Mouse (Mus musculus): ENCODE measurements at regions not wholly inside any gene's neighbourhood (a gene's known extent, or its start where the extent isn't known, plus 50 kb on each side); places are given as distances from the start of the nearest gene placed in this dataset.

DNA sequence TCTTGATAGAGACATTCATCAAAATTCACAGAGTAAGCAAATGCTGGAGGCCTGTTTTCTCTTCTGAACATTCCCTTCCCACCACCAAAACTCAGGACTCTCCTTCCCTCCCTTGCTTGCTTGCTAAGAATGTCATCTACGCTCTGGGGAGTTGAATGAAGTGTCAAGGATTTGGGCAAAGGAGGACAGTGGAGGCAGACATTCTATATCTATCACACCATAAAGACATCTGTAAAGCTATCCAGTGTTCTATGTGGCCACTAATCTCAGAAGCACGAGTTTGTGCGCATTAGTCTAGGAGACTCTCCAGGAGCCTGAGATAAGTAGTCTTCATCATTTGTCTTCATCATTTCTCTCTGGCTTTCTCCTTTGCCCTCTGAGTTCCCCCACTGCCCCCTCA, 94.1 kb upstream of the Dapk1 start:
- Histone ChIP-seq H3K4me2 (replicated peaks; ENCODE audit: low read depth) (no peak overlapping the region), H3K27me3 (replicated peaks; ENCODE audit: control insufficient read depth, insufficient read depth, low read length) (no peaks in the 10 kb centered on the region), H3K9me3 (ENCODE audit: control insufficient read depth) (no peaks in the 10 kb centered on the region), H3K4me1 (replicated peaks; ENCODE audit: control insufficient read depth, insufficient read depth, low read length) (no peaks in the 10 kb centered on the region), H3K4me3 (ENCODE audit: low read depth, low read length) (no peak overlapping the region), H3K9ac (ENCODE audit: low read depth, low read length) (no peak overlapping the region), H3K36me3 (ENCODE audit: control insufficient read depth, insufficient read depth) (no peaks in the 10 kb centered on the region), H3K27ac (ENCODE audit: low read depth, low read length) (no peak overlapping the region)
- WGBS: 54% methylated on average over 3 of the region's 3 CpGs
- no peak for ATAC-seq
- TF ChIP-seq CTCF (IDR thresholded peaks at IDR 0.05; ENCODE audit: low read depth): no peak

DNA sequence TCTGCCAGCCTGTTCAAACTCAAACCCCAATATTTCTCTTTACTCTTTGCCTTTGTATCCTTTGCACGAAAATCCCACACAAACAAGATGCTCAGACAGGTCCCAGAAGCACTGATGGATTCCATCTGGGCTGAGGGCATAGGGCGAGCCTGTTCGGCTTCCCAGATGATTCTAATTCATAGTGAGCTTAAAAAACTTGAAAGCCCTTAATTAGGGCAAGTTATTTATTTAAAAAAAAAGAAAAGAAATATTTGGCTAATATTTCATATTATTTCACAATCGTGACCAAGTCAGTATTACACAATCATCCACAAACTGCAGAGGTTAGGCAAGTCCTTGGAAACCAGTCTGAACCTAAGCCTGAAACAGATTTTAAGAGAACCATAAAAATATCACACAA, 93.7 kb upstream of the Dapk1 start:
- H3K4me2 ChIP-seq (replicated peaks; ENCODE audit: low read depth): no peak overlapping the region
- no peak overlapping the region for H3K27ac ChIP-seq (ENCODE audit: low read depth, low read length)
- no peak overlapping the region for H3K4me3 ChIP-seq (ENCODE audit: low read depth, low read length)
- 54% methylated on average over 4 of the region's 4 CpGs for WGBS
- H3K36me3 ChIP-seq (ENCODE audit: control insufficient read depth, insufficient read depth): no peaks in the 10 kb centered on the region
- no peaks in the 10 kb centered on the region for H3K27me3 ChIP-seq (replicated peaks; ENCODE audit: control insufficient read depth, insufficient read depth, low read length)
- no peak overlapping the region for H3K9ac ChIP-seq (ENCODE audit: low read depth, low read length)
- H3K4me1 ChIP-seq (replicated peaks; ENCODE audit: control insufficient read depth, insufficient read depth, low read length): no peaks in the 10 kb centered on the region
- no peak for TF ChIP-seq CTCF (IDR thresholded peaks at IDR 0.05; ENCODE audit: low read depth)
- ATAC-seq: no peak
- H3K9me3 ChIP-seq (ENCODE audit: control insufficient read depth): no peaks in the 10 kb centered on the region

DNA sequence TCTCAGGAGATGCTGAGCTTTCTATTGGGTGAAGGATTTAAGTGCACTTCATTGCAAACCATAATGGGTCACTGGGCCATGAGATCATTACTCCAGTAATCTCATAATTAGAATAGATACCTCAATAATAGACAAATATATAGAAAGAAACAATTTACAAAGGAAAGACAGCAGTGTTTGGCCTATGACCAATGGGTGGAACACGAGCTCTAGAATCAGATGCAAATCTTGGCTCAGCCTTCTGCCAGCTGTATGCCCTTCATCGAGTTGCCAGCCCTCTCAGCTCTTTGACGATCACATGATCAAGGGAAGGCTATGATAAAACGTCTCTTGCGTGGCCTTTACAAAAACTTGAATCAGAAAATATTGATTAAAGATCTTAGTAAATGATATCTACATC, 92.9 kb upstream of the Dapk1 start:
- Histone ChIP-seq H3K27ac (ENCODE audit: low read depth, low read length) (no peak overlapping the region), H3K4me2 (replicated peaks; ENCODE audit: low read depth) (no peak overlapping the region), H3K9me3 (ENCODE audit: control insufficient read depth) (no peaks in the 10 kb centered on the region), H3K27me3 (replicated peaks; ENCODE audit: control insufficient read depth, insufficient read depth, low read length) (no peaks in the 10 kb centered on the region), H3K36me3 (ENCODE audit: control insufficient read depth, insufficient read depth) (no peaks in the 10 kb centered on the region), H3K4me1 (replicated peaks; ENCODE audit: control insufficient read depth, insufficient read depth, low read length) (no peaks in the 10 kb centered on the region), H3K4me3 (ENCODE audit: low read depth, low read length) (no peak overlapping the region), H3K9ac (ENCODE audit: low read depth, low read length) (no peak overlapping the region)
- WGBS: 73% methylated on average over 5 of the region's 5 CpGs
- ATAC-seq: no peak
- TF ChIP-seq CTCF (IDR thresholded peaks at IDR 0.05; ENCODE audit: low read depth): no peak

DNA sequence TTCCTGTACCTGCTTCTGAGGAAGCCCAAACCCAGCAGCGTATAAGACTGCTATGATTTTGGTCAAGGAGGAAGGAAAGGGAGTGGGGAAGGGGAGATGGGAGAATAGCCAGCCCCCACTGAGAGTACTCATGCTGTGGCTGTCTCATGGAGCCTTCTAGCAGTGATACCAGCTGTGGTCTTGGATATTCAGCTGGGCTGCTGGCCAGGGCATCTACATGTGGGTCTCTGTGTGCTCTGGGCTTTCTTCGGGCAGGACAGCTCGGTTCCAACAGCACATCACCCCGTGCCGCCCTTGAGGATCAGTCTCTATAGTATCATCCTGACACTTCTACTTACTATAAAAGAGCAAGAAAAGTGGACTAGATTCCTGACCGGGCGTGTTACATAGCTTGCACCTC, 90.6 kb upstream of the Dapk1 start:
- H3K4me1 ChIP-seq (replicated peaks; ENCODE audit: control insufficient read depth, insufficient read depth, low read length): no peaks in the 10 kb centered on the region
- H3K4me3 ChIP-seq (ENCODE audit: low read depth, low read length): no peak overlapping the region
- no peaks in the 10 kb centered on the region for H3K36me3 ChIP-seq (ENCODE audit: control insufficient read depth, insufficient read depth)
- ATAC-seq: no peak
- no peak overlapping the region for H3K9ac ChIP-seq (ENCODE audit: low read depth, low read length)
- H3K4me2 ChIP-seq (replicated peaks; ENCODE audit: low read depth): no peak overlapping the region
- no peak for TF ChIP-seq CTCF (IDR thresholded peaks at IDR 0.05; ENCODE audit: low read depth)
- WGBS: 95% methylated on average over 7 of the region's 7 CpGs
- no peaks in the 10 kb centered on the region for H3K27me3 ChIP-seq (replicated peaks; ENCODE audit: control insufficient read depth, insufficient read depth, low read length)
- no peaks in the 10 kb centered on the region for H3K9me3 ChIP-seq (ENCODE audit: control insufficient read depth)
- H3K27ac ChIP-seq (ENCODE audit: low read depth, low read length): no peak overlapping the region

DNA sequence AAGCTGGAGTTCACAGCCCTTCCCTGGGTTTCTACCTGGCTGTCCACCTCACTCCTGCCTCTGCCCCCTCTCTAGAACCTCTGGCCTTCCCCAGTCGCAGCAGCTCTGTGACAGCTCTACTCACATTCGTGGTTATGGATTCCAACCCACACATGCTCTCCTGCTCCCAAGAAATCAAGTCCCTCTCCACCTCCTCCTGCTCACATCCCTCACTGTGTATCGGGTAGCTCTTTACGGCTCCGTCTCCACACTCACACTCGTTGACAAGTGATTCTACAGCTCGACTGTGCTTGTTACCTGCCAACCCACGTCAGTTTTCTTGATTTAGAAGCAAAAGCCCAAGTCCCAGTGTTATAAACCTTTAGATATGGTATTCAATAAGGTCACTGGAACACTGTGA, 90.1 kb upstream of the Dapk1 start:
- 80% methylated on average over 8 of the region's 8 CpGs for WGBS
- Histone ChIP-seq H3K4me3 (ENCODE audit: low read depth, low read length) (no peak overlapping the region), H3K4me2 (replicated peaks; ENCODE audit: low read depth) (no peak overlapping the region), H3K4me1 (replicated peaks; ENCODE audit: control insufficient read depth, insufficient read depth, low read length) (no peaks in the 10 kb centered on the region), H3K9me3 (ENCODE audit: control insufficient read depth) (no peaks in the 10 kb centered on the region), H3K36me3 (ENCODE audit: control insufficient read depth, insufficient read depth) (no peaks in the 10 kb centered on the region), H3K27me3 (replicated peaks; ENCODE audit: control insufficient read depth, insufficient read depth, low read length) (no peaks in the 10 kb centered on the region), H3K27ac (ENCODE audit: low read depth, low read length) (no peak overlapping the region), H3K9ac (ENCODE audit: low read depth, low read length) (no peak overlapping the region)
- TF ChIP-seq CTCF (IDR thresholded peaks at IDR 0.05; ENCODE audit: low read depth): no peak
- no peak for ATAC-seq

DNA sequence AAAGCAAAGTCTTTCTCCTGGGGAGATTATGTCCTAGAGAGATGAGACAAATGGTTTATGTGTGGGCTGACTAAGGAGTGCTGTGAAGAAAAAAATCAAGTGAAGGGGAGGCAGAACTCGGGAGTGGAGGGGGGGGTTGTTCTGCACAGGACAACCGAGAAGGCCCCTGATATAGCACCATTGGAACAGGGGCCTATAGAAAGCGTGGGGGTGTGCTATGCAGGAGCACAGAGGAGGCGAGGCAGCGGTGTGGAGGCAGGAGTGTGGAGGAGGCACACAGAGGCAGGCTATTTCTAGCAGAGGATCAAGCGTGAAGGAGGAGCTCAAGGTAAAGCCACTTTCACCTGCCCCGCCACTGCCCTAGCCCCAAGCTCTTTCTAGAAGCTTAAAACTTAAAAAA, 88.0 kb upstream of the Dapk1 start:
- ATAC-seq: no peak
- Histone ChIP-seq H3K27me3 (replicated peaks; ENCODE audit: control insufficient read depth, insufficient read depth, low read length) (no peaks in the 10 kb centered on the region), H3K9ac (ENCODE audit: low read depth, low read length) (no peak overlapping the region), H3K4me2 (replicated peaks; ENCODE audit: low read depth) (no peak overlapping the region), H3K4me3 (ENCODE audit: low read depth, low read length) (no peak overlapping the region), H3K36me3 (ENCODE audit: control insufficient read depth, insufficient read depth) (no peaks in the 10 kb centered on the region), H3K27ac (ENCODE audit: low read depth, low read length) (no peak overlapping the region), H3K4me1 (replicated peaks; ENCODE audit: control insufficient read depth, insufficient read depth, low read length) (no peaks in the 10 kb centered on the region), H3K9me3 (ENCODE audit: control insufficient read depth) (no peaks in the 10 kb centered on the region)
- WGBS: 71% methylated on average over 7 of the region's 7 CpGs
- TF ChIP-seq CTCF (IDR thresholded peaks at IDR 0.05; ENCODE audit: low read depth): no peak

DNA sequence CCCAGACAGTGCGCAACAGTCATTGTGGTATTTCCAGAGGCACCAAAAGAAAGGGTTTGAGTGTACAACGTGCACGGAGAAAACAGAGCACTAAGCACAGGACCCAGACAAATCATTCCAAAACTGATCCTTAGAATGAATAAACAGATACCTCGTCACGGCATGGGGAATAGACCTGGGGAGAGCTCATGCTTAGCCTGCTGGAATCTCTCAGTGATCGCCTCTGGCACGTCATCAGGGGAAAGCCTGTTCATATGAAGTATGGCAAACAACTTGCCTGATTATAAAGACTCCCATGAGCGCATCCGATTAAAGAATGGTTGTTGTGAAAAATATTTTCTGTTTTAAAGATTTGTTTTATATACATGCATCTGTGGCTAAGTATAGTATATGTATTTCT, 86.9 kb upstream of the Dapk1 start:
- 72% methylated on average over 9 of the region's 9 CpGs for WGBS
- TF ChIP-seq CTCF (IDR thresholded peaks at IDR 0.05; ENCODE audit: low read depth): no peak
- no peaks in the 10 kb centered on the region for H3K9me3 ChIP-seq (ENCODE audit: control insufficient read depth)
- ATAC-seq: no peak
- no peaks in the 10 kb centered on the region for H3K27me3 ChIP-seq (replicated peaks; ENCODE audit: control insufficient read depth, insufficient read depth, low read length)
- no peak overlapping the region for H3K9ac ChIP-seq (ENCODE audit: low read depth, low read length)
- H3K4me2 ChIP-seq (replicated peaks; ENCODE audit: low read depth): no peak overlapping the region
- H3K4me1 ChIP-seq (replicated peaks; ENCODE audit: control insufficient read depth, insufficient read depth, low read length): no peaks in the 10 kb centered on the region
- H3K36me3 ChIP-seq (ENCODE audit: control insufficient read depth, insufficient read depth): no peaks in the 10 kb centered on the region
- H3K4me3 ChIP-seq (ENCODE audit: low read depth, low read length): no peak overlapping the region
- H3K27ac ChIP-seq (ENCODE audit: low read depth, low read length): no peak overlapping the region
